ENCODE assay signal across 10 mouse cellular contexts in genomic region chr12:7749319-7750238, GRCm38 (mm10).
A peak's percentile ranks its signal among the peaks of the same experiment; 100 is the strongest.
DNase-seq lines count a peak whose midpoint lies in the region; ATAC-seq and TF ChIP-seq lines count a peak whose summit lies in the region.
"Had no signal": no experiment of that assay in that cellular context is flagged by ENCODE, and none has a peak within 500 bp of the region (broad histone marks: within the 10 kb centered on the region; RNA-seq: fewer than 3 reads in every experiment).

No protein-coding gene starts in this region.

- H3K4me3 ChIP-seq in heart, embryonic 11.5 days (ENCODE audit: low read depth, low read length): no peak overlapping the region
- H3K4me3 ChIP-seq in heart, adult 2 months: no peak overlapping the region
- H3K4me3 ChIP-seq: layer of hippocampus, adult 2 months had no signal

- no peaks in the 10 kb centered on the region for H3K36me3 ChIP-seq in heart, embryonic 11.5 days (ENCODE audit: control insufficient read depth, insufficient read depth, low read length)
- no peaks in the 10 kb centered on the region for H3K36me3 ChIP-seq in heart, adult 2 months (ENCODE audit: control insufficient read depth, insufficient read depth, low read length)

- peaks cover 11% of the 10 kb centered on the region for H3K4me1 ChIP-seq in heart, embryonic 11.5 days (ENCODE audit: control insufficient read depth, insufficient read depth, low read length)
- H3K4me1 ChIP-seq in heart, adult 2 months (ENCODE audit: control insufficient read depth, insufficient read depth, low read length): peaks cover 1% of the 10 kb centered on the region; the same call in 1 of the 2 replicates

- ATAC-seq in heart, embryonic 11.5 days (replicated peaks; ENCODE audit: insufficient number of reproducible peaks, low FRiP score, low TSS enrichment): peak; percentile 82

- no peaks in the 10 kb centered on the region for H3K9me3 ChIP-seq in heart, embryonic 11.5 days (replicated peaks; ENCODE audit: control insufficient read depth, low read length)

- no peak overlapping the region for H3K4me2 ChIP-seq in heart, embryonic 11.5 days

- DNase-seq in heart, adult 2 months: no peak
- peak; percentile 18 for DNase-seq in urinary bladder, postnatal 14 days (ENCODE audit: low spot score)
- DNase-seq in urinary bladder, adult 2 months (ENCODE audit: low spot score): no peak
- DNase-seq in kidney, postnatal 14 days: peak; percentile 8
- DNase-seq in spleen, postnatal 36 days (ENCODE audit: low spot score in 2 of 2): no peak
- no peak for DNase-seq in thymus, postnatal 25 days
- no peak for DNase-seq in lung, adult 18-20 months

- no peaks in the 10 kb centered on the region for H3K79me2 ChIP-seq in heart, adult 2 months (replicated peaks; ENCODE audit: control insufficient read depth, insufficient read depth, low read length)

- TF ChIP-seq POLR2A in heart, adult 2 months (IDR thresholded peaks at IDR 0.05; ENCODE audit: insufficient read depth, low read depth, low read length): no peak

- no peak for TF ChIP-seq CTCF in heart, adult 2 months (IDR thresholded peaks at IDR 0.05)

- H3K27ac ChIP-seq in heart, embryonic 11.5 days (ENCODE audit: low read depth, low read length): peak overlapping the region; percentile 60
- no peak overlapping the region for H3K27ac ChIP-seq in heart, adult 2 months
- H3K27ac ChIP-seq: layer of hippocampus, adult 2 months; liver, embryonic 14.5 days had no signal

- H3K9ac ChIP-seq in heart, embryonic 11.5 days (ENCODE audit: low read depth, low read length): no peak overlapping the region
- H3K9ac ChIP-seq in heart, adult 2 months (ENCODE audit: low read depth, low read length): no peak overlapping the region
- H3K9ac ChIP-seq: liver, embryonic 14.5 days had no signal

- intact Hi-C loops in heart, adult 2 months (cut with DNase I): no loop called here

- H3K27me3 ChIP-seq in heart, embryonic 11.5 days (ENCODE audit: control insufficient read depth, insufficient read depth, low read length): no peaks in the 10 kb centered on the region
- H3K27me3 ChIP-seq in heart, adult 2 months (ENCODE audit: control insufficient read depth, insufficient read depth, low read length): no peaks in the 10 kb centered on the region

- no peak for TF ChIP-seq EP300 in heart, adult 2 months (IDR thresholded peaks at IDR 0.05; ENCODE audit: insufficient read depth, low read depth, low read length)

- WGBS in heart, embryonic 11.5 days (ENCODE audit: insufficient replicate concordance): 18% methylated on average over 5 of the region's 5 CpGs
- 31% methylated on average over 5 of the region's 5 CpGs for WGBS in heart, adult 2 months

Comparison
In these comparisons a context has a peak if more than half of its experiments do, and no peak if none do; other contexts are left out.
1. DNase-seq: peak in urinary bladder, postnatal 14 days (single experiment) and kidney, postnatal 14 days (single experiment); none in heart, adult 2 months (0 of 2), urinary bladder, adult 2 months (single experiment), spleen, postnatal 36 days (0 of 2), thymus, postnatal 25 days (single experiment) and lung, adult 18-20 months (0 of 2).